ENCODE assay signal across 26 mouse cellular contexts in genomic region chr6:28486008-28486407, GRCm38 (mm10). TPM values are rescaled to one million over a fixed set of nuclear protein-coding genes. Genes with fewer than 3 reads are reported as not detected.
DNase-seq lines count a peak whose midpoint lies in the region; ATAC-seq and TF ChIP-seq lines count a peak whose summit lies in the region.
"Had no signal": no experiment of that assay in that cellular context is flagged by ENCODE, and none has a peak within 500 bp of the region (broad histone marks: within the 10 kb centered on the region; RNA-seq: fewer than 3 reads in every experiment).

No protein-coding gene starts in this region.

- TF ChIP-seq CTCF in bone marrow macrophage, adult 2 months (IDR thresholded peaks at IDR 0.05; ENCODE audit: low read depth, low read length), result no peak

- peaks cover 77% of the 10 kb centered on the region for H3K4me1 ChIP-seq in bone marrow macrophage, adult 2 months (ENCODE audit: control insufficient read depth, insufficient read depth, low read length)
- H3K4me1 ChIP-seq in heart, embryonic 14.5 days (ENCODE audit: control insufficient read depth in 2 of 2, insufficient read depth in 2 of 2, low read length in 2 of 2), result peaks cover 23 to 72% of the 10 kb centered on the region in 2 experiments

- H3K36me3 ChIP-seq in heart, embryonic 14.5 days (ENCODE audit: control insufficient read depth, insufficient read depth, low read length), result peaks cover 26% of the 10 kb centered on the region

- H3K27ac ChIP-seq in bone marrow macrophage, adult 2 months (ENCODE audit: insufficient read depth, low read depth, low read length), result peak overlapping the region; percentile 31
- peak overlapping the region; percentile 43 to 48; a peak in 3 of 4 replicates for H3K27ac ChIP-seq in heart, embryonic 14.5 days (replicated peaks in 1 of 2; ENCODE audit: control insufficient read depth in 1 of 2, insufficient read depth in 1 of 2, low read depth in 2 of 2, low read length in 2 of 2)
- H3K27ac ChIP-seq: embryonic facial prominence, embryonic 13.5 days; kidney, postnatal 0 days; limb, embryonic 15.5 days; stomach, embryonic 15.5 days had no signal

- no peak for TF ChIP-seq POLR2A in bone marrow macrophage, adult 2 months (IDR thresholded peaks at IDR 0.05; ENCODE audit: borderline replicate concordance, low read depth, low read length)

- peak; percentile 74 for ATAC-seq in heart, embryonic 14.5 days (ENCODE audit: insufficient number of reproducible peaks, insufficient read depth, low FRiP score, low read depth)
- ATAC-seq: midbrain, embryonic 16.5 days had no signal

- H3K9ac ChIP-seq in heart, embryonic 14.5 days (ENCODE audit: low read length), result 0 out of 2 replicates have a peak overlapping the region, but pooled peaks have one; percentile 8
- H3K9ac ChIP-seq: embryonic facial prominence, embryonic 13.5 days; limb, embryonic 15.5 days; stomach, embryonic 15.5 days had no signal

- peak; percentile 11 for DNase-seq in gastrocnemius, postnatal 10 days
- DNase-seq in gastrocnemius, postnatal 14 days, result no peak
- peak; percentile 33 to 42 for DNase-seq in heart, postnatal 36 days
- no peak for DNase-seq in left cerebral cortex, adult 11 months (ENCODE audit: low spot score)
- DNase-seq in adrenal gland, adult 18-20 months (ENCODE audit: low spot score in 2 of 2), result no peak
- DNase-seq in retina, embryonic 14.5 days (ENCODE audit: low spot score), result no peak
- DNase-seq: cerebellum, postnatal 10 days; gastrocnemius, postnatal 25 days; kidney, adult 18-20 months; lung, adult 18-20 months; lung, postnatal 36 days; retina, postnatal 1 day had no signal

- intact Hi-C loops in gastrocnemius, postnatal 14 days (cut with DNase I; ENCODE audit: low total_unique reads), result no loop called here
- intact Hi-C loops in heart, postnatal 36 days (cut with DNase I), result no loop called here

- 66% methylated on average over 2 of the region's 2 CpGs for WGBS in heart, embryonic 14.5 days

- peak overlapping the region; percentile 36 for H3K4me2 ChIP-seq in heart, embryonic 14.5 days (ENCODE audit: low read length)
- H3K4me2 ChIP-seq: embryonic facial prominence, embryonic 13.5 days; limb, embryonic 15.5 days; stomach, embryonic 15.5 days had no signal

- H3K9me3 ChIP-seq in heart, embryonic 14.5 days (ENCODE audit: control insufficient read depth, low read length), result no peaks in the 10 kb centered on the region
- H3K9me3 ChIP-seq: embryonic facial prominence, embryonic 13.5 days; limb, embryonic 15.5 days; stomach, embryonic 15.5 days had no signal

- no peak overlapping the region for H3K4me3 ChIP-seq in bone marrow macrophage, adult 2 months (ENCODE audit: insufficient read depth, low read length)
- no peak overlapping the region for H3K4me3 ChIP-seq in heart, embryonic 14.5 days (ENCODE audit: control insufficient read depth in 1 of 2, insufficient read depth in 1 of 2, low read depth in 1 of 2, low read length in 2 of 2)
- H3K4me3 ChIP-seq: embryonic facial prominence, embryonic 13.5 days; limb, embryonic 15.5 days; stomach, embryonic 15.5 days had no signal

- no peaks in the 10 kb centered on the region for H3K27me3 ChIP-seq in heart, embryonic 14.5 days (ENCODE audit: control insufficient read depth, insufficient read depth, low read length)
- H3K27me3 ChIP-seq: embryonic facial prominence, embryonic 13.5 days; limb, embryonic 15.5 days; stomach, embryonic 15.5 days had no signal

RNA-seq across cellular contexts. Expression of gene Snd1, which starts 11.1 kb away (rescaled TPM):
- 10 to 100 TPM; 56.2 to 65.2 TPM for total RNA-seq in gastrocnemius, postnatal 10 days (2021)
- total RNA-seq in gastrocnemius, postnatal 14 days (2021), result 10 to 100 TPM; 43.4 to 51.3 TPM
- 58.9 and 59.1 TPM in 2 replicates for polyA plus RNA-seq in bone marrow macrophage, adult 2 months (2012; ENCODE audit: insufficient read depth, insufficient read length, missing spikeins)
- polyA plus RNA-seq in heart, embryonic 14.5 days (2014; fragmentation: Nextera tagmentation; extraction: Ambion mirVana), result 80.0 and 80.2 TPM in 2 replicates
- 10 to 100 TPM; 75.0 to 78.1 TPM for total RNA-seq in heart, postnatal 36 days (2021)
- total RNA-seq in adrenal gland, adult 18-20 months (2021), result 100 to 1,000 TPM; 112 to 139 TPM

RNA-seq across cellular contexts. Expression of gene Pax4, which starts 36.9 kb away (rescaled TPM):
- total RNA-seq in gastrocnemius, postnatal 10 days (2021), result not detected
- not detected for total RNA-seq in gastrocnemius, postnatal 14 days (2021)
- not detected in 2 replicates for polyA plus RNA-seq in bone marrow macrophage, adult 2 months (2012; ENCODE audit: insufficient read depth, insufficient read length, missing spikeins)
- not detected in 2 replicates for polyA plus RNA-seq in heart, embryonic 14.5 days (2014; fragmentation: Nextera tagmentation; extraction: Ambion mirVana)
- total RNA-seq in heart, postnatal 36 days (2021), result not detected
- not detected for total RNA-seq in adrenal gland, adult 18-20 months (2021)
- total RNA-seq: gastrocnemius, postnatal 25 days; layer of hippocampus, postnatal 36 days; left cerebral cortex, postnatal 36 days; MEL; neutrophil, adult 5-6 weeks had no signal
- polyA plus RNA-seq: CD4-positive, CD25-positive, alpha-beta regulatory T cell, adult 4 months; embryonic facial prominence, embryonic 13.5 days; hindbrain, embryonic 11.5 days; kidney, postnatal 0 days; limb, embryonic 15.5 days; midbrain, embryonic 16.5 days; thymus, postnatal 0 days had no signal

RNA-seq across cellular contexts. Expression of gene Gcc1, which starts 57.8 kb away (rescaled TPM):
- 1 to 10 TPM; 5.7 to 7.9 TPM for total RNA-seq in gastrocnemius, postnatal 10 days (2021)
- 1 to 10 TPM; 5.4 to 5.7 TPM for total RNA-seq in gastrocnemius, postnatal 14 days (2021)
- 8.4 and 10.3 TPM in 2 replicates for polyA plus RNA-seq in bone marrow macrophage, adult 2 months (2012; ENCODE audit: insufficient read depth, insufficient read length, missing spikeins)
- 4.6 and 4.9 TPM in 2 replicates for polyA plus RNA-seq in heart, embryonic 14.5 days (2014; fragmentation: Nextera tagmentation; extraction: Ambion mirVana)
- 1 to 10 TPM; 9.4 to 9.5 TPM for total RNA-seq in heart, postnatal 36 days (2021)
- 10 to 100 TPM; 15.2 to 18.1 TPM for total RNA-seq in adrenal gland, adult 18-20 months (2021)

RNA-seq across cellular contexts. Expression of gene Fscn3, which starts 58.4 kb away (rescaled TPM):
- total RNA-seq in gastrocnemius, postnatal 10 days (2021), result not detected
- total RNA-seq in gastrocnemius, postnatal 14 days (2021), result not detected
- not detected in 2 replicates for polyA plus RNA-seq in bone marrow macrophage, adult 2 months (2012; ENCODE audit: insufficient read depth, insufficient read length, missing spikeins)
- polyA plus RNA-seq in heart, embryonic 14.5 days (2014; fragmentation: Nextera tagmentation; extraction: Ambion mirVana), result not detected in 2 replicates
- total RNA-seq in heart, postnatal 36 days (2021), result not detected
- total RNA-seq in adrenal gland, adult 18-20 months (2021), result not detected
- total RNA-seq: gastrocnemius, postnatal 25 days; left cerebral cortex, postnatal 36 days; MEL had no signal
- polyA plus RNA-seq: CD4-positive, CD25-positive, alpha-beta regulatory T cell, adult 4 months; embryonic facial prominence, embryonic 13.5 days; hindbrain, embryonic 11.5 days; kidney, postnatal 0 days; limb, embryonic 15.5 days; stomach, embryonic 15.5 days had no signal

Comparison
In these comparisons a context has a peak if more than half of its experiments do, and no peak if none do; other contexts are left out.
1. DNase-seq: peak in gastrocnemius, postnatal 10 days (single experiment) and heart, postnatal 36 days (2 of 2); none in gastrocnemius, postnatal 14 days (single experiment), left cerebral cortex, adult 11 months (single experiment), adrenal gland, adult 18-20 months (0 of 2) and retina, embryonic 14.5 days (single experiment).